Mouse (Mus musculus): ENCODE data around the gene Psmb7.

GRCm38 (mm10) chr2:38552004-38552443, 91.9 kb downstream of the Psmb7 start:
- TF ChIP-seq CTCF (IDR thresholded peaks at IDR 0.05; ENCODE audit: control insufficient read depth, insufficient read depth, insufficient read length), result no peak
- no peak for TF ChIP-seq MAX (IDR thresholded peaks at IDR 0.05)
- TF ChIP-seq CEBPB (IDR thresholded peaks at IDR 0.05; ENCODE audit: low read depth), result no peak
- no peak for TF ChIP-seq FOSL1 (IDR thresholded peaks at IDR 0.05; ENCODE audit: insufficient read depth, low read length, poor library complexity, severe bottlenecking)

All from C2C12 (cell line).